Mouse (Mus musculus): ENCODE data around the gene Nudt22. TPM values are rescaled to one million over a fixed set of nuclear protein-coding genes. Genes with fewer than 3 reads are reported as not detected.

The Nudt22 gene
- polyA plus RNA-seq, 1 experiment from 2014 or later, result 24.9 TPM

DNA sequence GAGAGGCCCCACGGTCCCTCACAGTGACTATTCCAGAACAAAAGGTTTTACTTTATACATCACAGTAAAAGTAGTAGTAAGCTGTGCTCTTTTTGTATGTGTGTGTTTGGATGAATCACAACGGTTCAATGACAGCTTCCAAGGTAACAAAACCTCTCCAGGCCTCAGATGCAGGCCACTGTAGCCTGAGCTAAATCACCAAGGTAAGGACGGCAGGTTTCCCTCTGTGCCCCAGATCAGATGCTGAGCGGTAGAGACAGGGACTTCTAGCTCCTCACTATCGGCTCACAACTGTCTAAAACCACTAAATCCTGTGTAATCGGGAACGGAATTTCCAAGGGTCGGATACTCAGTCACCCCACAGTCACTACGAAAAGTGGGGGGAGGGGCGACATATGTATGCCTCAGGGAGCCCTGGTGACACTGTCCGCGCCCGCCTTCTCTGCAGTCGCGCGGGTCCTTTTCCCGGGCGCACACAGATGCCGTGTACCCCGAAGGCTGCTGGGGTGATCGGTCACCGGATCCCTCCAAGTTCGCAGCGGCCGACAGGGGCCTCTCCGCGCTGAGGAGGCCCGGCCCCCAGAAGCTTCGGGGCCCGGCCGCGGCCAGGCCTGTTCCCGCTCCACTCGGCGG is 43.3 kb upstream of the Nudt22 start:
- 4% methylated on average over 34 of the region's 35 CpGs for WGBS
- Histone ChIP-seq H3K4me2 (replicated peaks; ENCODE audit: low read depth, low read length) (peak overlapping the region; percentile 82), H3K4me1 (ENCODE audit: insufficient read depth, low read depth, low read length) (no peaks in the 10 kb centered on the region), H3K9ac (replicated peaks; ENCODE audit: low read depth) (peak overlapping the region; percentile 64), H3K27me3 (replicated peaks; ENCODE audit: insufficient read depth, low read length) (no peaks in the 10 kb centered on the region), H3K4me3 (ENCODE audit: low read depth, low read length) (peak overlapping the region; percentile 75), H3K36me3 (ENCODE audit: insufficient read depth, low read length) (no peaks in the 10 kb centered on the region), H3K27ac (ENCODE audit: low read length) (peak overlapping the region; percentile 85), H3K9me3 (ENCODE audit: low read length) (no peaks in the 10 kb centered on the region)
- TF ChIP-seq EP300 (IDR thresholded peaks at IDR 0.05) (no peak), CTCF (IDR thresholded peaks at IDR 0.05) (no peak)
- ATAC-seq (peak; percentile 5), DNase-seq (ENCODE audit: low spot score) (peak; percentile 75)

DNA sequence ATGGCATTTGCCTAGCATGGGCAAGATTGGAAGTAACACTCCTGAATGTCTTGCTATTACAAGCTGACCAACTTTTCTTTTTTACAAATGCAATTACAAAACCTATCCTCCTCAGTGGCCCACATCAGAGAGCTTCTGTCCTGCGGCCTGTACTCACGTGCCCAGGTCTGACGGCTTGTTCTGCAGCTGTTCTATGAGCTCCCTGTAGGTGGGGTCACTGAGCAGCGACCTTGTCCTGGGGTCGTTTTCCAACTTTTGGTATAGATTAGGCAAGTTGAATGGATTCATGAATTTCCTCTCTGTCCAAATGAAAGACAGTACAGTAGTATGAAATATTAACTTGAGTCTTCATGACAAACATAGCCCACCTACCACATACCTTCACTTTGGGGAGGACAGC is 38.1 kb upstream of the Nudt22 start:
- Histone ChIP-seq H3K4me2 (replicated peaks; ENCODE audit: low read depth, low read length) (no peak overlapping the region), H3K9ac (replicated peaks; ENCODE audit: low read depth) (no peak overlapping the region), H3K9me3 (ENCODE audit: low read length) (no peaks in the 10 kb centered on the region), H3K27ac (ENCODE audit: low read length) (no peak overlapping the region), H3K36me3 (ENCODE audit: insufficient read depth, low read length) (peaks cover 17% of the 10 kb centered on the region; the same call in 1 of the 2 replicates), H3K4me1 (ENCODE audit: insufficient read depth, low read depth, low read length) (no peaks in the 10 kb centered on the region), H3K27me3 (replicated peaks; ENCODE audit: insufficient read depth, low read length) (no peaks in the 10 kb centered on the region), H3K4me3 (ENCODE audit: low read depth, low read length) (no peak overlapping the region)
- DNase-seq (ENCODE audit: low spot score), result no peak
- ATAC-seq, result no peak
- TF ChIP-seq CTCF (IDR thresholded peaks at IDR 0.05) (no peak), EP300 (IDR thresholded peaks at IDR 0.05) (no peak)
- WGBS, result 85% methylated on average over 5 of the region's 5 CpGs

DNA sequence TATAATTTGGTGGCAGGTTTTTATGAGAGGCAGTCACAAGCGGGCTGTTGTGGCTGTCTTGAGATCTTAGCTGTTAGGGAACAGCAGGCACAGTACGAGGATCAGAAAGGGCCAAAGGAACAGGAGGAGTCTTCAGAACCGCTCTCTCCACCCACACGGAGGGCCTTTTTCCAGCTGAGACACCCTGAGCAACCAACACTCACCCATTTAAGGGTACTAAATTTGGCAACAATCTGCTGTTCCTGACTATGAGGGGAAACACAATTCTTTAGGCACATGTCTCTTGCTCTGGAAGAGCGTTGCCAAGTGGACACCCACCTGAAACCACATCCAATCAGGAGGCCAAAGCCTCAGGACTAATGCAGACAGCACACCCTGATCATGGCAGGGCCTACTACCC is 33.6 kb upstream of the Nudt22 start:
- TF ChIP-seq EP300 (IDR thresholded peaks at IDR 0.05) (no peak), CTCF (IDR thresholded peaks at IDR 0.05) (no peak)
- Histone ChIP-seq H3K4me3 (ENCODE audit: low read depth, low read length) (no peak overlapping the region), H3K9ac (replicated peaks; ENCODE audit: low read depth) (no peak overlapping the region), H3K9me3 (ENCODE audit: low read length) (no peaks in the 10 kb centered on the region), H3K4me2 (replicated peaks; ENCODE audit: low read depth, low read length) (no peak overlapping the region), H3K27me3 (replicated peaks; ENCODE audit: insufficient read depth, low read length) (no peaks in the 10 kb centered on the region), H3K27ac (ENCODE audit: low read length) (no peak overlapping the region), H3K4me1 (ENCODE audit: insufficient read depth, low read depth, low read length) (no peaks in the 10 kb centered on the region), H3K36me3 (ENCODE audit: insufficient read depth, low read length) (peaks cover 40% of the 10 kb centered on the region)
- DNase-seq (ENCODE audit: low spot score), result no peak
- no peak for ATAC-seq
- WGBS, result 96% methylated on average over 5 of the region's 5 CpGs

DNA sequence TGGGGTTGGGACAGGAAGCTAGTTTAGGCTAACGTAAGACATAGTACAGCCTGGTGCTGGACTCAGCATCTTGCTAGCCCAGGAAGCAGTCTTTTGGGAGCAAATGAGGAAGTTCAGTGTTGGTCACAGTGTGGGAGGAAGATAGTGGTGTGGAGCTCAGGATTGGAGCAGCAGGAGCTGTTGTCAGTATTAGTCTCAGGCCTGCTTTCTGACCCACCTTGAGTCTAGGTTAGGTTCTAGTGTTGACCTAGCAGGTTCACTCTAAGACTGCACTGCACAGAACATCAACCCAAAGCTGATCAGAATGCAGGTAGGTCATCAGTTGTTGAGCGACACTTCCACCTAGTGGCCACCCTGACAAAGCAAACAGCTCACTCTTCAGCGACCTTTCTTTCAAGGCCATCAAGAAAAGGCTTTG is 24.3 kb upstream of the Nudt22 start:
- Histone ChIP-seq H3K36me3 (ENCODE audit: insufficient read depth, low read length) (peaks cover 22% of the 10 kb centered on the region), H3K9me3 (ENCODE audit: low read length) (no peaks in the 10 kb centered on the region), H3K4me1 (ENCODE audit: insufficient read depth, low read depth, low read length) (no peaks in the 10 kb centered on the region), H3K27me3 (replicated peaks; ENCODE audit: insufficient read depth, low read length) (no peaks in the 10 kb centered on the region), H3K4me3 (ENCODE audit: low read depth, low read length) (no peak overlapping the region), H3K4me2 (replicated peaks; ENCODE audit: low read depth, low read length) (no peak overlapping the region), H3K27ac (ENCODE audit: low read length) (0 out of 2 replicates have a peak overlapping the region, but pooled peaks have one; percentile 4), H3K9ac (replicated peaks; ENCODE audit: low read depth) (no peak overlapping the region)
- peak; percentile 83 for DNase-seq (ENCODE audit: low spot score)
- ATAC-seq, result peak; percentile 73
- WGBS, result 39% methylated on average over 3 of the region's 3 CpGs
- TF ChIP-seq EP300 (IDR thresholded peaks at IDR 0.05) (no peak), CTCF (IDR thresholded peaks at IDR 0.05) (peak; percentile 90)

DNA sequence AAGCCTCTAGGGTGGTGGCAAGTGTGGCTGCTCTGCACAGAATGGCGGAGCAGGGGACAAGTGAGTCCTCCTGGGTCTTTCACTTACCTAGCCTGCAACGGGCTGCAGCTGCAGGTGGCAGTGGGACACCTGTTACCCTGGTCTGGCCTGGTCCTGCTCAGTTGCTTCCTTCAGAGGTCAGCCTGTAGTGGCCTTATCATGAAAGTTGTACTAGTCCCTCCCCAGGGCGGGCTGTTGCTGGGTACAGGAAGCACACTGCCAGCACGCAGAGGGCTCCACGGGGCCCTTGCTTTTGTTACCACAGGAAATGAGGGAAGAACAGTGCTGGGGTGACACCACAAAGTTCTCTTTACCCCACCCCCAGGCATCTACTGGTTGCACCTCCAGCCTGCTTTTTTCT is 23.3 kb upstream of the Nudt22 start, which contains the start of gene Fermt3:
Gene Fermt3, minus strand, starts transcription at position 279 of the 400 bp plus-strand sequence.
- Histone ChIP-seq H3K9me3 (ENCODE audit: low read length) (no peaks in the 10 kb centered on the region), H3K4me2 (replicated peaks; ENCODE audit: low read depth, low read length) (peak within 1 kb of the TSS; percentile 19; the same call in 1 of the 2 replicates), H3K9ac (replicated peaks; ENCODE audit: low read depth) (no peak within 1 kb of the TSS), H3K36me3 (ENCODE audit: insufficient read depth, low read length) (peaks cover 14% of the 10 kb centered on the region; the same call in 1 of the 2 replicates), H3K27me3 (replicated peaks; ENCODE audit: insufficient read depth, low read length) (no peaks in the 10 kb centered on the region), H3K4me3 (ENCODE audit: low read depth, low read length) (no peak within 1 kb of the TSS), H3K27ac (ENCODE audit: low read length) (peak within 1 kb of the TSS; percentile 47), H3K4me1 (ENCODE audit: insufficient read depth, low read depth, low read length) (no peaks in the 10 kb centered on the region)
- 57% methylated on average over 5 of the region's 5 CpGs for WGBS
- DNase-seq (ENCODE audit: low spot score) (peak; percentile 60), ATAC-seq (peak; percentile 70)
- no peak for TF ChIP-seq EP300 (IDR thresholded peaks at IDR 0.05)
- TF ChIP-seq CTCF (IDR thresholded peaks at IDR 0.05), result no peak

DNA sequence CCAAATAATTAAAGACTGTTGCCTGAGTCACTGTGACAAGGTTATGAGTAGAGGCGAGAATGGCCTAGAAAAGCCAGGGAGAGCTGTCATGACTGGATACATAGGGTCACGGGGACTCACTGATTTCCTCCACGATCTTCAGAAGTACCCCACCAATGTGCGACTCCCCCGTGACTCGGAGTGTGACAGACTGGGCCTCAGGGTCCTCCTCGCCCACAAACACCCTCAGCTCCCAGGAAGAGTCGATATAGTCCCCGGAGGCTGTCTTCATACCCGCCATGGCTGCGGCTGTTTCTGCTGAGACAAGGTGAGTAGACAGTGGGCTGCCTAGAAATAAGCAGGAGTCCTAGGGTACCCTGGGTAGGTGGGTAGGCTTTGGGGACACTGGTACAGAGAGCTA is 22.6 kb upstream of the Nudt22 start:
- DNase-seq (ENCODE audit: low spot score) (no peak), ATAC-seq (no peak)
- Histone ChIP-seq H3K27me3 (replicated peaks; ENCODE audit: insufficient read depth, low read length) (no peaks in the 10 kb centered on the region), H3K36me3 (ENCODE audit: insufficient read depth, low read length) (peaks cover 10% of the 10 kb centered on the region; the same call in 1 of the 2 replicates), H3K4me1 (ENCODE audit: insufficient read depth, low read depth, low read length) (no peaks in the 10 kb centered on the region), H3K9ac (replicated peaks; ENCODE audit: low read depth) (no peak overlapping the region), H3K4me2 (replicated peaks; ENCODE audit: low read depth, low read length) (peak overlapping the region; percentile 17; the same call in 1 of the 2 replicates), H3K4me3 (ENCODE audit: low read depth, low read length) (no peak overlapping the region), H3K9me3 (ENCODE audit: low read length) (no peaks in the 10 kb centered on the region), H3K27ac (ENCODE audit: low read length) (peak overlapping the region; percentile 47)
- TF ChIP-seq EP300 (IDR thresholded peaks at IDR 0.05), result no peak
- no peak for TF ChIP-seq CTCF (IDR thresholded peaks at IDR 0.05)
- 77% methylated on average over 11 of the region's 11 CpGs for WGBS
